Mouse (Mus musculus) layer of hippocampus, postnatal 14 days (tissue): ENCODE results near the gene Padi6. TPM values are rescaled to one million over a fixed set of nuclear protein-coding genes. Genes with fewer than 3 reads are reported as not detected.

Experiments
- DNase-seq, 2 experiments: peaks; one replicate each; pipeline ENCODE4 v3.0.0; 2021 to 2022; ENCODE audit warnings: low spot score in 2 of 2, mixed read lengths in 1 of 2
- total RNA-seq, 2 experiments: library from RNA; stranded (reverse); gene quantifications; 2 replicates each; pipeline ENCODE4 v1.2.3; 2021

Gene Padi6
- total RNA-seq, 2 experiments from 2014 or later: 0.17 TPM; not detected in 1

DNA sequence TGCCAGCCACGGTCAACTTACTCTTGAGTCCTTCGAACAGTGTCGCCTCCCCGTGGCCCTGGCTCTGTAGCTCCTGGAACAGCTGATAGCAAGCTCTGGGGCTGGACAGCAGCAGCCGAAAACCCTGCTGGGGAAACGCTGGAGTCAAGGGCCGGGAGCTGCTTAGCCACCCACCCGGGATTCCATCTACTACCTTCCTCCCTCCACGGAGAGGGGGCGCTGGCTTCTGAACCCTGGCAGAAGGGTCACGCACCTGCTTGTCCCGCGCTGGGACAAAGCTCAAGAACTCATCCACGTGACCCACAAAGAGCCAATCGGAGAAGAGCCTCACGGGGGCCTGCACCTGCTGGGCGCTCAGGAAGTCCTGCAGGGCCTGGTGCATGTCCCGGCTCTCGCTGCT, 7.9 kb upstream of the Padi6 start:
- DNase-seq: no peak

DNA sequence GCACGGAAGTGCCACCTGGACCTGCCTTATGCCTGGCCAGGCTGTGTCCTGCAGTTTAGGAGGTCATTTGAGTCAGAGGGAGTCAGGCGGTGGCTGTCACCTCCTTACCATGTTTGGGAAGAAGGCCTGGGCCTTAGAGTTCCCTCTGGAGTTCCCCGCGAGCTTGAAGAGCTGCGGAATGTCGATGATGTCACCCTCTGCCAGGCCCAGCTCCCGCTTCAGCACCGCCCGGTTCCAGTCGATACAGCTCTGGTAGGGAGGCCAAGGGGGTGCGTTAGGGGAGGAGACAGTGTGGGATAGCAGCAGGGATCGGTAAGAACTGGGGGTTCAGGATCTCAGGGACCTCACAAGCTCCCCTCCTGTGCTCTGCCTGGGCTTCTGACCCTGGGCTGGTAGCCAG, 5.5 kb upstream of the Padi6 start:
- DNase-seq: no peak

DNA sequence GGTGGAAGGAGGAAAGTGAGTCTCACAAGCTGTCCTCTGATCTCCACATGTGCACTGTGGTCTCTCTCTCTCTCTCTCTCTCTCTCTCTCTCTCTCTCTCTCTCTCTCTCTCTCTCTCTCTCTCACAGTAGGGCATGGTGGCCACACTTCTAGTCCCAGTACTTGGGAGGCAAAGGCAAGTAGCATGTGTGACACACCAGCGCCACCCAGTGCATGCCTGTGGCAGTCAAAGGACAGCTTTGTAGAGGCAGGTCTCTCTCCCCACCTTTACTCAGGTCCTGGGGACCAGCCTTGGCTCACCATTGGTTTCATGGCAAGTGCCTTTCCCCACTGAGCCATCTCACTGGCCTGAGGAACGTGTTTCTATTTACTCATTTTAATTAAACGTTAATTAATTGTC, 2.2 kb upstream of the Padi6 start:
- DNase-seq: peak; percentile 18 to 58

DNA sequence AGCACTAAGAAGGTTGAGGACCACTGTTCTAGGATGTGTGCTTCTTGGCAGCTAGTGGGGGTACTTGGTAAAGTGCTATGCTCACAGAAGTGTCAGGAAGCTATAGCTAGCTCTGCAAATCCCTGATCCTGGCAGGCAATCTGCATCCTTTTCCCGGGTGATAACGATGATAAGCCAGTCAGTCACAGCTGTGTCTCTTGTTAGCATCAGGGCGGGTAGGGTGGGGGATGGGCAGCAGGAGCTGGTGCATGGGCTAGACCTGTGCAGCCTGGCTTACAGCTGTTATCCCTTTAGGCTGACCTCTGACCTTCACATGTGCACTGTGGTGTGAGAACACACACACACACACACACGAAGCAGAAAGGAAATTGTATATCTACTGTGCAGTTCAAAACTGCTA, 643 bp upstream of the Padi6 start:
- no peak for DNase-seq

DNA sequence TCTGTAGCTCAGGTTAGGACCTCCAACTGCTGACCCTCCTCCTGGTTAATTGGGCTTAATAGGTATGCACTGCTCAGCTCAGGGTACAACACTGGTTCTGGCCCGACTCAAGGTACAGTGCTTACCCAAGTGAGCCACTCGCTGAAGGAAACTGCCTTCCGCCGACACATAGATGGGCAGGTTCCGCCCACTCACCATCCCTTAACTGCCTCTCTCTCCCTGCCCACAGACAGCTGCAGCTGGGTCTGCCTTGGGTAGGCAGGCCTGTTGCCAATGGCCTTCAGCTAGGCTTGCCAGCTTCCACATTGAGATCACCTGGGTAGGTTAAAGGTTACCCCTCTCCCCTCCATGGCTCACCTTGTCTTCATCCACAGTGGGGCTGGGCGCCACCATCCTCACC, 1.0 kb downstream of the Padi6 start:
- DNase-seq: no peak

DNA sequence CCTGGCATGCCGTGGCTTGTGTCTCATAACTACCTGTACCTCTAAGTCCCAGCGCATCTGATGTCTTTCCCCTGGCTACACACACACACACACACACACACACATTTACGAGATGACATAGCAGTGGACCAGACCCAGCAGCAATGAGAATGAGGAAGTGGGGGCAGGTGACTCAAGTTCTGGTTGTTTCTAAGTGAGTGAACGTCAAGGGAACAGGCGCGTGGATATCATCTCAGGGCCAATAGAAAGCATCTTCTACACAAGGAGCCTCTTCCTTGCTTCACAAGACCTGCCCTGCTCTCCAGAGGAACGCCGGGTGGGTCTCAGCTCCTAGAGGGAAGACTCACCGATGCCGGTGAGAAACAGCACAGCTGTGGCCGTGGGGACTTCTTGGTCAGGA, 1.8 kb downstream of the Padi6 start:
- no peak for DNase-seq

DNA sequence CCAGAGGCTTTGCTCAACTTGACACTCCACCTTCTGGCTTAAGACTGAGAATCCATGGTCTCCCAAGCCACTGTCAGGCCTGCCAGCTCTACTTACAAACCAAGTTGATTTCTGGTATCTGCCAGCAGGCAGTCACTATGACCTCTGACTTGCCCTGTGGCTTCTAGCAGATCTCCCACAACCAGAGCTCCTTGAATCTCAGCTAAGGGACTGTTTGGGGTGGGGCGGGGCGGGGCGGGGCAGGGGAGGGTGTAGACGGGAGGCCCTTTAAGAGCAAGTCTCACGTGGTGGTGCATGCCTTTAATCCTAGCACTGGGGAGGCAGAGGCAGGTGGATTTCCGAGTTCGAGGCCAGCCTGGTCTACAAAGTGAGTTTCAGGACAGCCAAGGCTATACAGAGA, 9.6 kb downstream of the Padi6 start:
- no peak for DNase-seq

DNA sequence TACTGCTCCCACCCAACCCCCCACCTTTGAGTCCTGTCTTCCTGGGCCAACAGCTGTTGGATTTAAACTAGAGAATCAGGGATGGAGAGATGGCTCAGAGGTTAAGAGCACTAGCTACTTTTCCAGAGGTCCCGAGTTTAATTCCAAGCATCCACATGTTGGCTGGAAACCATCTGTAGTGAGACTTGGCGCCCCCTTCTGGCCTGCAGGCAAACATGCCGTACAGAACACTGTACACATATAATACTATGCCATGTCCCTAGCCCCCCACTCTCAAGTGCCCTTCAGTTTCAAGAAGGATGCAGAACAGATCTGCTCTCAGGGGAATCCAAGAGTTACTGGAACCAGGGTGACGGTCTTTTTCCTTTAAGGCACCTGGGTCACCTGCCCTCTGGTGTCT, 10.8 kb downstream of the Padi6 start:
- no peak for DNase-seq

DNA sequence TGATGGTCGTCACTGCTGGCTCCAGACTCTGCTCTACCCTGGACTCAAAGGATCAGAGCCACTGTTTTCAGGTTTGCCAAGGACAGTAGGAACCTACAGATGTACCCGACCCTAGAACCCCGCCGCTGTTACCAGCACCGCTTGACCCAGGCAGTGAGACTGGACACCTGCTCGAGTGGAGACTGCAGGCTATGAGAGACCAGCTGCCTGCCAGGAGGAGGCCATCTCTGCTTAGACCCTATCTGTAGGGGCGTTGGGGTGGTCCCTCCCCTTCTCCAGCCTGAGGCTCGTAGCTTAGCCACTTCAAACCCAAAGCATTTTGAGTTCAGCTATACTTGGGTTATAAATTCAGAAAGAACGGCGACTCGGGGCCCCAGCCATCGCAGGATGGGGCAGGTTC, 15.5 kb downstream of the Padi6 start:
- no peak for DNase-seq

DNA sequence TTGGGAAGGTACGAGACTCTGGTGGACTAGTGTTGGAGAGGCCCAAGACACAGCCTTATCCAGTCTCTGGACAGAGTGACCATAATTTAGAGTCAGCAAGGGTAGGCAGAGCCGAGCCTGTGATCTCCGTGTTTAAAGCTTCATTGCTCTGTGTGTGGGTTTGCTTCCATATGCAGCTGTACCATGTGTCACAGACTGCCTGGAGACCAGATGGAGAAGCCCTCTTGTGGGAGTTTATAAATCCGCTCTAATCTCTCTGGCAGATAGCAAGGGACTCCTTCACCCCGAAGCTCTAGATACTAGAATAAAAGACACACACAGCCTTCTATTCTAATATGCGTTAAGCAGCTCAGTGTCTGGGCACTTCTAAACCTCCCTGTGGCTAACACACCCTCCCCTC, 17.7 kb downstream of the Padi6 start:
- DNase-seq: peak in 1 of 2 experiments; percentile 60

DNA sequence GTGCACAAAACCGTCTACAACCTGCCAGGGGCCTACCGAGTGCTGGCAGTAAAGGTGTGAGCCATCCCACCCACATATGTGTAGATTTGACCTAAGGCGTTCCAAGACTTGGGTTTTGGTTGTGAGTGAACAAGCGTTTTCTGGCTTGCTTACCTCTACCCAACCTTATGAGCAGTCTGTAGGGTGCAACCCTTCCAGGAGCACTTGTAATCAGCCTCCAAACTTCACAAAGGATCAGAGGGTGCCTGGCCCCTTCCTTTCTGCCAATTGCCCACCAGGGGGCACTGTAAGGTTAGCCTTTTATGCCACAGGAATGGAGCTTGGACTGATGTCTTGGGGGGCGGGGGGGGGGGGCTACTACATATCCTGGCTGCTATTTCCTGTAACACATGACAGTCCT, 18.6 kb downstream of the Padi6 start:
- no peak for DNase-seq

DNA sequence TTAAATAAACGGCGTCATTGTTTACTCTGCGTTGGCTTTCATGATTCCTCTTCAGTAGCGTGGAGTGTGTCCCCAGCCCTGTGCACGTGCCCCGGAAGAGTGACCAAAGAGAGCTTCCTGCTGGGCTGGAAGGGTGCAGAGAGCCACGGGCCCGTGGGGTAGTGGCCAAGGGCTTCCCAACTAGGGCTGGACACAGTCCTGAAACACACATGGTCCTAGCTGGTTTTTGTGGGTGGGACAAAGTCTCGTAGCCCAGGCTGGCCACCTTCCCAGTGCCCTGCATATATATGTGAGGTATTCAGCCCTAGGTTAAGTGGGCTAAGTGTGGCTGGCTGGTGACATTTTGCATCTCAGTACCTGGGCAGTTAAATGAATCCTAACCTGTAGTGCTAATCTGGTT, 19.3 kb downstream of the Padi6 start:
- no peak for DNase-seq

DNA sequence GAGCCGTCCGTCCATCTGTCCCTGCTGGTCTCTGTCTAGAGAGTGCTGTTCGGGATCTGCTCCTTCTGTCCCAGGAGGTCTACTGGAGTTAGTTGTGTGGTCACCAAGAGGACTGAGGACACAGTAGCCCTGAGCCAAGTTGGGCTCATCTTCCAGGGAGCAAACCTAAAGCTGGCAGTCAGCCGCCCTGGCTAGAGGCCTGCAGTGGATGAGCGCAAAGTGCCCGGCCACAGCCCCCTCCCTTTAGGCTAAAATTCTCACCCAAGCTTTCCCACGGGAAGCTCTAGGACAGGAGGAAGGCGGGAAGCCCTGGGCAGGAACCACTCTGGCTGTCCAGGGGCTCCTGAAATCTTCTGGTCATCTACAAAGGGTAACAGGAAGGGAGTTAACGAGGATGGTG, 19.7 kb downstream of the Padi6 start:
- DNase-seq: no peak

DNA sequence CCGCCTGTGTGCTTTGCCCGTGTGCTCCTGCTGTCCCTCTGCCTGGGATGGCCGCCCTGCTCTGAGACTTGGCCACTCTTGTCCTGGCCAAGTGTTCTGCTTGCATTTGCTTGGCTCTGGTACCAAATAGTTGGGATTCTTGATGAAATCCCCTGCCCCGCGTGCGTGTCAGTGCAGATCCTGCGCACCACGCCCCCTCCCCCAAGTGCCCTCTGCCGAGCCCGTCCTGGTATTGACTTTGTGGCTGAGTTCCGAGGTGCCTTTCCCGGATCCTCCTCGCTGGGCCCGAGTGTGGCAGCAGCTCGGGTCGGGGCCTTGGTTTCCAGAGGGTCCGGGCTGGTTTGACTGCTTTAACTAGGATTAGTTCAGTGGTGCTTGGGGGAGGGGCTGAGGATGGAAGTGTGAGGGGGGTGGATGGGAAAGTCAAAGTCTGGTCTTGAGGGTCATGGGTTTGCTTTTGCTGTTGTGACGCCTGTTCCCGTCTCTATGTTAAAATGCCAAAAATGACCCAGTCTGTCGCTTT, 20.4 kb downstream of the Padi6 start:
- DNase-seq: no peak

DNA sequence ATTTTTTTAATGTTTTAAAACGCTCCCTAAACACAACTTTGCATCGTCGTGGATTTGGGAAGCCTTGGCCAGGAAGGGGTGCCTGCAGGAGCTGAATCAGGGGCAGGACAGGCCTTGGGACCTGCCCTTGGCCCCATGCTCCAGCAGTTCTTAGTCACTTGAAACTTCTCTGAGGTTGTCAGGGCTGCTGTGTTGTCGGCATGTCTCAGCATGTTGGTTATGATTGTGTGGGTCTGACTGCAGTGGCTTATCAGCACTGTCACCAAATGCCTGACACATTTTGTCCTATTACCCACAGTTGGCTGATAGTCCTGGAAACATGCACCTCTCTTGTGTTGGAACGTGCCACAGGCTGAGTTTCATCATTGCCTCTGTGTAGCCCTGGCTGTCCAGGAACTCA, 22.4 kb downstream of the Padi6 start:
- DNase-seq: no peak

DNA sequence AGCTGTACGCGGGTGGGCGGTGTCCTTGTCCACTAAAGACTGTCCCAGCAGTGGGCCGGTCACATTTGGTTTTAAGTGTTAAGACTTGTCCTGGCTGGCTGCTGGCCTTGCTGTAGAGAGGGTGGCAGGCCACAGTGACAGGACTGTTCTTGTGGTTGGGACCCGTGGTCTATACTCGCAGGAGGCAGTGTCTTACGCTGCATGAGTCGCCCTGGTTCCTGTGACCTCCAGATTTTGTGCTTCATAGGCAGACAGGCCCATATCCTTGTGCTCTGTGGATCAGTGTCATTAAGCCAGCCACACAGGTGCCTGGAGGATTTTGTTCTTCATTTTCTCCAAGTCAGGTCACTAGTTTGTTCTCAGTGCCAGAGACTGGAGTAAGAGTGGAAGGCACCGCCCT, 24.0 kb downstream of the Padi6 start:
- no peak for DNase-seq

DNA sequence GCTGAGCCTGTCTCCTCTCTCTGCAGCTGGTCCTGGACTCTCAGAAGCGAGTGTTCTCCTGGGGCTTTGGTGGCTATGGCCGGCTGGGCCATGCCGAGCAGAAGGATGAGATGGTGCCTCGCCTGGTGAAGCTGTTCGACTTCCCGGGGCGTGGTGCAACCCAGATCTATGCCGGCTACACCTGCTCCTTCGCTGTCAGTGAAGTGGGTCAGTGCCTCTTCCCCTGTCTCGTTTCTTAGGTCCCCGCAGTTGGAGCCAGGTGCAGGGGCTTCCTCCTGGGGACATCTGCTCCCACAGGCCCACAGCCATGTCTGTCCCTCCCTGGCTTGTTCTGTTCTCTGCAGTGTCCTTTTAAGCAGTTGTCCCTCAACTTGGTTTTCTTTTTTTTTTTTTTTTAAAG, 25.4 kb downstream of the Padi6 start:
- DNase-seq: no peak

DNA sequence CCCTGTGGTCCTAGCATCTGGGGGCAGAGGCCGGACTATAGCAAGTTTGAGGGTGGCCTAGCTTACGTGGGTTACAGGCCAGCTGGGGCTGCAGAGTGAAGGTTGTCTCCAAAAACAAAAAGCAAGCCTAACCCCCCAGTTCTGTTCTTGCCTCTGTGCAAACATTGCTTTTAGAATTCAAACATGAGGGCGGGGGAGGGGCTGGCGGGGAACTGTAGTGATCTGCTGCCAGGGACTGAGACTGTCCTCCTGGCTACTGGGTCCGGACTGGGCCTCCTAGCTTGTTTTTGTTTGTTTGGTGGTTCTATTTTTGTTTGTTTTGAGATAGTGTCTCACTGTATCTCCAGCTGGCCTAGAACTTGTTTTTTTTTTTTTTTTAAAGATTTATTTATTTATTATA, 27.9 kb downstream of the Padi6 start:
- no peak for DNase-seq

DNA sequence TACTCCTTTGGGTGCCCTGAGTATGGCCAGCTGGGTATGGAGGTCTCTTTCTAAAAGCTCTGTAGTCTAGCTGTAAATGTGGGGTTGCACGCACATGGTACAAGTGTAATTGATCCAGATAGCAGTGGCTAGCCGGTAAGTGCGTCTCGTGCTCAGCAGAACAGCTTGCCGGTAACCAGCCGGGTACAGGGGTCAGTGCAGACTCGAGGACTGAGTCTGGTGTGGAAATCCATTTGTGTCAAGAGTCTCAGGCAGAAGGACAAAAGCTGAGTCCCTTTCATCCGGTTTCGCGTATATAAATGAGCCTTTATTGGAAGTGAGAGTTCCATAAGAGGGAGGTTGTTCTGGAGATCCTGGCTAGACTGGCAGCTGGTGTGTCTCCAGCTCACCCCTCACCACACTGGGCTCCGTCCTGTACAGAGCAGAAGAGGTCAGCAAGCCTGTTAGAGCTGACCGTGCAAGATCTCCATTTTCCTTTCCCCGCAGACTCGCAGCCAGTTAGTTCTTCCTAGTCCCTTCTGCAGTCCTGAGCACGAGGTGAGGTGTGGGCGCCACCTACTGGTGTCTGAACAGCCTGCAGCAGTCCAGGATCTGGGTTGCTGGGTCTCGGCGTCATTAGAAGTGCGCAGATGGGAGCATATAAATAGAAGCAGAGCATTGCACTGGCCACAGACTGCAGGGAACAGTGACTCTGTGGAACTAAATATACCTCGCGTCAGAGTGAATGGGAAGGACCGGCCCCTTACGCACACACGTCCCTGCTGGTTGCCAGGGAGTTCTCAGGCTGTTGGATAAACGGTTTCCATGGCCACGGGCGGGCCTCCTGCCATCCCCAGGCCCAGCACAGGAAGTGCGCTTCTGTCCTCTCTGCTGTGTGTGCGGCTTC, 28.7 kb downstream of the Padi6 start:
- DNase-seq: peak; percentile 99

DNA sequence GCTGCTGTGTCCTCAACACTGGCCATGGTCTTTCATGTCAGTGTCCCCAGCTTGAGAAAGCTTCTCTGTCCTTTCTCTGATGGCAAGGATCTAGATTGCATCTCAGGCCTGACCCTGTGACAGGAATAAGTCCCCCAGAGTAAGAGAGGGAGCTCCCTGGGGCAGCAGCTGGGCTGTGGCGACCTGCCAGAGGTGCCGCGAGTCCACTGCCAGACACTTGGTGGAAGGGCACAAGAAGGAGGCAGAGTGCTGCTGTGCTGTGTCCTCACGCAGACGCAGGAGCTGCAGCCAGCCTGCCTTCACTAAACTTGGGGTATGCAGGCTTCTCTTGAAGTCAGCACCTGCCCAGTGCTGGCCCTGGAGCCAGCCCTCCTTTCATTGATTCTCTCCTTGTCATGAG, 31.1 kb downstream of the Padi6 start:
- DNase-seq: no peak

DNA sequence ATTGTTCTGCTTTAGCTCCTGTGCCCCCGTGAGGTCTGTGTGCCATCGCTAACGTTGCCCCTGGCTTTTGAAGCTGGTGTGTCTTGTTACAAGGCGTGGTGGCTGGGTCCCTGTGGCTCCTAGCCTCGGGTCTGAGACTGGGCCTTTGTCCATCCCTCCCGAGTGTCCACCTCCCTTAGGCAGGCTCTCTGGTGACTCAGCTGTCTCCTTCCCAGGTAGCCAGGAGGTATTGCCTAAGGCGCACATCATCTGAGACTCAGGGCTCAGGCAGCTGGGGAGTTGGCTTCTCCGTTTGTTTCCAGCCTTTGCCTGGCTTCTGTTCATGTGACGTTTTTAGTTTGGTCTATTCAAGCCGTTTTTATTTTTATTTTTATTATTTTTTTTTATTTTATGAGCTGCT, 31.7 kb downstream of the Padi6 start:
- DNase-seq: no peak

DNA sequence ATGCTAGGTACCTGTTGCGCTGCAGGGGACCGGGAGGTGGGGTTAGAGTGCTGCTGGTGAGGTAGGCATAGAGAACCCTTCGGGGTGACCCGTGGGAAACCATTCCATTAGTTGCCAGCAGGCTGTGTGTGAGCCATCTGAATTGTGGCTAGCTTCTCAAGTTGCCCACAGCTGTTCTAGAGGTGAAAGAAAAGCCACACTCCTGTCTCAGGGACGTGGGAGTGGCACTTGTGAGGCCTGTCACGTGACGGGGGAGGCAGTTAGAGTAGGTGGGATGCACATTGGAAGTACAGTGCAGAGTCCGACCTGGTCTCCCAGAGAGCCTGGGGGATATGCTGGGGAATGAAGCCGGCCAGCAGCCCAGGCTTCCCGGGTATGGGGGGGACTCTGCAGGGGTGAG, 32.8 kb downstream of the Padi6 start:
- DNase-seq: no peak

DNA sequence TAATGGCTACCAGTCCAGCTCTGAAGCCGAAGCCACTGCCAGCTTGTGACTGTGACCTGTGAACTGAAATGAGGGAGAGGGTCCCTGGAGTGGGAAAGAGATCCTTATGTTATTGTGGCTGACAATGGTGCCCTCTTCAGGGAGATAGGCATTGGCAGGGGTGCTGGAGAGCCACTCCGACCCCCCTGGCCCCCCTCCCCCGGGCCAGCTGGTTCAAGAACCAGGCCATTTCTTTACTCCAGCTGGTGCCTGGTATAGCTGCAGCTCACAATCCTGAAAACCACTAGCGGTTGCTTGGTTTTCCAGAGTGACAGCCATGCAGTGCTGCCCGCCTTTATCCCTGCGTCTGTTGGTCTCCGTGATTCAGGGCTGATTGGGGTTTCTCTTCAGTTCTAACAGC, 33.3 kb downstream of the Padi6 start:
- DNase-seq: no peak
